Mouse (Mus musculus) left cerebral cortex, postnatal 4 days (tissue): ENCODE measurements around the gene Tekt5. TPM values are rescaled to one million over a fixed set of nuclear protein-coding genes. Genes with fewer than 3 reads are reported as not detected.

Experiments
- DNase-seq: peaks from one replicate; pipeline ENCODE4 v3.0.0-alpha.2; 2022
- intact Hi-C: fragments of 180-260 bp; cut with DNase I; formaldehyde crosslinking; loops from one replicate; pipeline ENCODE4 v1.15.1; 2025
- total RNA-seq, 2 experiments: library from RNA; stranded (reverse); gene quantifications; 2 replicates each; pipeline ENCODE4 v1.2.3; 2021

Gene Tekt5
- total RNA-seq, 2 experiments from 2014 or later: 4.1 to 5.2 TPM

DNA sequence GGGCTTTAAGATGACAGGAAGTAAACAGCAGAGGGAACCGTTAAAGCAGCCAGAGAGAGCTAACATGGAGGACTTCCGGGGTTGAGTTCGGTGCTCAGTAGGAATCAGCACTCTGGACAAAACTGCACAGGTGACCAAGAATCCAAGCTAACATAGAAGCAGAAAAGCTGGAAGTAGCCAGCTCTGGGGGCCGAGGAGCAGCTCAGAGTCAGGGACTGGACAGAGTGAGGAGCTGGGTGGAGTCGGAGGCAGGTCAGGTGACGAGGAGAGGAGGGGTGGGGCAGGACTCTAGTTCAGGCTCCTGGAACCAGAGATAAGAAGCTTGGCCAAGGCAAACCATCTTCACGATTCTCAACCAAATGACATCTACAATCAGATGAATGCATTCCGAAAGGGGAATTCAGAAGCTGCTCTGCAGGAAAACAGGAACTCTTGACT lies 11.2 kb downstream of the Tekt5 start:
- DNase-seq: no peak
- intact Hi-C loops: no loop called here

DNA sequence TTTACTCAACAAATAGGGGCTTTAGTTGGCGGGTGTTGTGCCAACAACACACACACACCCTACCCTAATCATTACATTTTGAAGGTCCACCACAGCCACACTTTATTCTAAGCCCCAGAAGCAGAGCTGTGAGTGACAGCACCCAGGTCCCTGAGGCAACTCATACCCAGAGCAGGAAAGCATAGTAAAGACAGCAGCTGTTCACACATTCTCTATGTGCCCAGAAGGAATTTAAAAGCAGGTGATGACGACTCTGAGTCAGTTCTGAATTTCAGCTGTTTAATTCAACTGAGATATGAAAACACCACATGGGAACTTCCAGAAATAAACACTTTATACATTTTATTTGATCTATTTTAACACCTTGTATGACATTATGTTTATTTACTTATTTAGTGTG lies 15.8 kb downstream of the Tekt5 start:
- DNase-seq: no peak
- intact Hi-C loops: no loop called here

DNA sequence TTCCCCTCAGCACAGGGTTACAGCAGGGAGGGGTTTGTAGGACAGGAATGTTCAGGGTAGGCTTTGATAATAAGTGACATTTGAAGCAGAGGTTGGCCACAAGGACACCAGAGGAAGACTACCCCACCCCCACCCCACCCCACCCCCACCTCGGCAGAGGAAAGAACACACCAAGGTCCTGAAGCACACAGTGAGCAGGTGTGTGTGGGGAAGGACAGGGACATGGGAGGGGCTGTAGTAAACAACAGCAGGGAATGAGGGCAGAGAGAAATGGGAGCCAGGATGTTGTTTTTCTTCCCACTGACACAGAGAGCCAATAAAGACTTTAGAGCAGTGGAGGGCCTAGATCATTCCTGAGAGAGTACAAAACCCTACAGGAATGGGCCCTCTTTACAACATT lies 18.0 kb downstream of the Tekt5 start:
- DNase-seq: no peak
- intact Hi-C loops: no loop called here

DNA sequence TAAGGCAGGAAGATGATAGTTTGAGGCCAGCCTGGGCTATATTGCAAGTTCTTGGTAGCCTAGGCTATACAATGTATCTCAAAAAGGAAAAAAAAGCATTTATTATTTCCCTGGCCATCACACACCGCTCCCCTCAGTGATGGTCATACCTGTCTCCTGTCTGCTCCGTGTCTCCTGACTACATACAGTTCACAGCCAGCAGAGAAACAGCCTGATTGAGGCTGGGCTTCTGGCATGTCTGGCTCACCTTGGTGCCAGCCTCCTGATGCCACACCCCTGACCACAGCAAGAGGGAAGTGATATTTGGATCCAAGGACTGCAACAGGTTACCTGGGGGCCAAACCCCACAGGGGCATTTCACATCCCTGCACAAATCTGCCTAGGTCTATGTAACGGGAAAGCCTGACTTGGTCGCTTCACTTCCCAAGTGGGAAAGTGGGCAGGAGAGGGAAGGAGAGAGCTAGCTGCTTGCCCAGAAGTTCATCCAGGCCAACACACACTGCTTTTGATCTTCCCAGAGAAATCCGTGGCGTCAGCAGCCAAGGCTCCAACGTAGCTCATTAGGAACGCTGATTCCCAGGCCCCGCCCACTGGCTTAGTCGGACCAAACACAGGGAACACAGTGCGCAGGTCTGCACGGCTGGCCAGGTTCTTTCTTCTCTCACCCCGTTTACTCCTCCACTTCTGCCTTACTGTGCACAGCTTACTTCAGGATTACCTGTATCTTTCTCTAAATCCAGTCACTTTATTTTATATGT lies 20.9 kb downstream of the Tekt5 start:
- DNase-seq: peak; percentile 46
- intact Hi-C loops: no loop called here

DNA sequence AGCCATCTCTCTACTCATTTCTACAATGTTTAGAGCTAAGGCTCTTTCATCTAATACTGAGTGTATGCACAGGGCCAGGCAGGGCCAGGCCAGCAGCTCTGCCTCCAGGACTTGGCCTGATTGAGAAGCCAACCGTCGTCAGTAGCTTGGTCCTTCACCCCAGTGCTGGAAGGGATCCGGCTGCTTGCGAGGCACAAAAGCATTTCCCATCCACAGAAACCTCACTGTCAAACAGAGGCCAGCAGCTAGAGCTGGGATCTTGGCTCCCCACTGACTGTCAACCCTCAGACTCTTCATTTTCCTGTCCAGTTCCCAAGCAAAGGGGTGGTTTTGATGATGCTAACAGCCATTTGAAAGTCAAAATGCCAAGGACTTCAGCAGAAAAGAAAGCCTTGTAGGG lies 22.9 kb downstream of the Tekt5 start:
- peak; percentile 36 for DNase-seq
- intact Hi-C loops: no loop called here

DNA sequence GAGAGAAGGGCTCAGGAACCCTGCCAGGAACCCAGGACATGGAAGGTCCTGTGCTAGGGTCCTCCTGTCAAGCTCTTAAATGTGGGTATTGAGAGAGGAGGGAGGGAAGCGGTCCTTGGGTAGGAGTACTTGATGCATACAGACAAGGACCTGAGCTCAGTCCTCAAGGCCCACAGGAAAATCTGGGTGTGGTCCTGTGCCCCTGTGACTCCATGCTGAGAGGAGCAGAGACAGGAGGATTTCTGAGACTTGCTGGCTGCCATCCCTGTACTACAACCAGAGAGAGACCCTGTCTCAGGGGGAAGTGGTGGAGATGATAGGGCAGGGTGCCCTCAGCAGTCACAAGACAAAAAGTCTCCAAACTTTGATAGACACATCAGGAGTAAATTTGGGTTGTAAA lies 25.3 kb downstream of the Tekt5 start:
- intact Hi-C loops: no loop called here
- DNase-seq: peak; percentile 46

DNA sequence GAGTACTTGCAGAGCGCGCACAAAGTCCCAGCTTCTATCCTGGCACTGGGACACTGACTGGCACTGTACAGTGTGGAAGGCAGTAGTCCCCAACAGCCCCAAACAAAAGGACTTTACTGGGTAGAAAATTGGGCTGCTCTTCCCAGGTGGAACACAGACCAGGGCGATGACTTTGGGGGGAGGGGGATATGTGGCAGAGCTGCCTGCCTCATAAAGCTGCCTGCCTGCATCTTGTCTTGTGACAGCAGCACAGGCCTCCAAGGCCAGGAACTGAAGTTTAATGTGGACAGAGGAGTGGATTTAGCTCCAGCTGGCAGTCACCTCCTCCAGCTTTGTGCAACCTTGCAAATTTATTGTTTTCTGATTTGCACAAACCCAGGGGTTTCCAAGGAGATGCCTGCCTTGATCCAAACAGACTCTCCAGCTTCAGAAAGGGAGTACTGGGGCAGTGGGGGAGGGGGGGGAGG lies 25.8 kb downstream of the Tekt5 start:
- DNase-seq: peak; percentile 64
- intact Hi-C loops: no loop called here

DNA sequence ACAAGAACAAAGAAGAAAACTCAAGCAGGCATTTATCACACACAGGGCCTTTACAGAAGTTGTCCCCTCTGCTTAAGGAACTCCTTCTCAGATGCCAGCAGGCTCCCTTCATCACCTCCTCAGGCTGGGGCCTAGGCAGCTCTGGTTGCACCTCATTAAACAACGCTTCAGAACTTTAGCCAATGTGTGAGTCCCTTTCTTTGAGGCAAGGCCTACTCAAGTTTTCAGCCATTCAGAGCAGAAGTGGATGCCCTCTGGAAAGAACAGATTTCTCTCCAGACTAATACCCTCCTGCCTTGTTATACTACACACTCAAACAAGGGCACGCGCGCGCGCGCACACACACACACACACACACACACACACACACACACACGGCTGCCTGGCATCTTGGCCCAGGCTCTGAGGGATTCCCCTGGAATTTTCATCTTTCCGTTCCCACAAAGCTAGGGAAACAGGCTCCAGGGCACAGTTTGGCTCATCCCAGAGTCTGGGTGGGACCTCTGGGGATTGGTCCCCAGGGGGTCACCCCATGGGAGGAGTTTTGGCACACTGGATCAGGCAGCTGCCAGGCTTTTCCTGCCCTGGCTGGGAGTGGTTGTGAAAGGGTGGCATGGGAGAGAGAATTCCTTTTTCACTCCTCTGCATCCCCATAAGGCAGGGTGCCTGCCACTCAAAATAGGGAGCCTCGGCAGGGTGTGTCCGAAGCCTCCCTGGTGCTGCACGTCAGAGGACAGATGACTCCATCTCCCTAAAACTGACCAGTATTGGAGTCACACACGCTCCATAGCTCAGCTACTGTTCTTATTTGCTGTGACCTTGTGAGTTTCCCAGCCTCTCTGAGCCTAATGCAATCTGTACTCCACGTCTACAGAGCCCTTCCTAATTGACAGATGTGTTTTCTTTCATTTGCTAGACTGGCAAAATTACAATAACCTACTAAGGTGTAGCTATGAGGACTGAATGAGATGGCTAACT lies 28.8 kb downstream of the Tekt5 start:
- intact Hi-C loops: no loop called here
- DNase-seq: peak; percentile 64

DNA sequence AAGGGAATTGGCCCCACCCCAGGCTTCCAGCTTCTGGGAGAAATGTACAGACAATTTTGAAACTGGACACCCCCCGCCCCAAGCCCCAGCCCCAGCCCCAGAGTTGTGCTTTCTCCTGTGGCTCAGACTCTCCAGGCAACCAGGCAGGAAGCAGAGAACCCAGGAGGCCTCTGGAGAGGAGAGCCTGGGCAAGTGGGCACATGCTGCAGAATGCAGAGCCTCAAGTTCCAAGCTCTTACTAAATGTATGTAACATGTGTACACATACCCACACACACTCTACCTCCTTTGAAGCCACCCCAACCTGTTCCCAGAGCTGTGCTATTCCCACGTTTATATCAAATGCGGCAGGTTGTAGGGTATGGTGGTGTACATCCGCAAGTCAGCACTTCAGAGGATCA lies 29.5 kb downstream of the Tekt5 start:
- no peak for DNase-seq
- intact Hi-C loops: no loop called here

DNA sequence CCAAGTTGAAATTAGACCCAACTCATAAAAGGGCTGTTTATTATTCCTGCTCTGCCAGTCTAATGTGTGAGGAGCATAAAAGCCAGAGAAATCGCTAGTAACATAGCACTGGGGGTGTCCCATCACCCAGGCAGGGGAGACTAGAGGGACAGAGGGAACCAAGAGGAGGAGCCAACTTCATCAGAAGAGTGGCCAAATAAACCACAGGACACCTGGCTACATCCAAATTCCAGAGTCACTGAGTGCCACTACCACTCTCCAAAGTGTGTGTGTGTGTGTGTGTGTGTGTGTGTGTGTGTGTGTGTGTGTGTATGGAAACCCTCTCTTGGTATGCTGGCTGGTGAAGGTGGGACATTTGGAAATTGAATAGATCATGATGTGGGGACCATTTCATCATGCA lies 32.2 kb downstream of the Tekt5 start:
- intact Hi-C loops: no loop called here

DNA sequence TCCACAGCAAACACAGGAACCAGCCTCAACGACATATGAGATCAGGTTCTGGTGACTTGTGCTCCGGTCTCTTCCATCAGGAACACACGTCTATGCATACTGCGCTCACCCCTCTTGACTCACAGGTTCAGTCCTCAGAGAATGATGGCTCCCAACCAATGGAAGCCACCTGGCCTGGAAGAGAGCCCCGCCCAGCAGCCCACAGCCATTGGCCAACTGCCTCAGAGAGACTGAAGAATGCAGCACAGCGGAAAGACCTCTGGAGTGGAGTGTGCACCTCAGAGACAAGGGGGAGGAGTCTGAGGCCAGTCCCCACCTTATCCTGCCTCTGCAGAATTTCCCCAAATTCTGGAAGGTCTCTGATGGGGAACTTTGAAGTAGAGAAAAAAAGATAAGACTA lies 36.0 kb downstream of the Tekt5 start:
- intact Hi-C loops: no loop called here
- DNase-seq: no peak

More for the DNA sequence above, 32.2 kb downstream of the Tekt5 start:
- DNase-seq: peak; percentile 30

DNA sequence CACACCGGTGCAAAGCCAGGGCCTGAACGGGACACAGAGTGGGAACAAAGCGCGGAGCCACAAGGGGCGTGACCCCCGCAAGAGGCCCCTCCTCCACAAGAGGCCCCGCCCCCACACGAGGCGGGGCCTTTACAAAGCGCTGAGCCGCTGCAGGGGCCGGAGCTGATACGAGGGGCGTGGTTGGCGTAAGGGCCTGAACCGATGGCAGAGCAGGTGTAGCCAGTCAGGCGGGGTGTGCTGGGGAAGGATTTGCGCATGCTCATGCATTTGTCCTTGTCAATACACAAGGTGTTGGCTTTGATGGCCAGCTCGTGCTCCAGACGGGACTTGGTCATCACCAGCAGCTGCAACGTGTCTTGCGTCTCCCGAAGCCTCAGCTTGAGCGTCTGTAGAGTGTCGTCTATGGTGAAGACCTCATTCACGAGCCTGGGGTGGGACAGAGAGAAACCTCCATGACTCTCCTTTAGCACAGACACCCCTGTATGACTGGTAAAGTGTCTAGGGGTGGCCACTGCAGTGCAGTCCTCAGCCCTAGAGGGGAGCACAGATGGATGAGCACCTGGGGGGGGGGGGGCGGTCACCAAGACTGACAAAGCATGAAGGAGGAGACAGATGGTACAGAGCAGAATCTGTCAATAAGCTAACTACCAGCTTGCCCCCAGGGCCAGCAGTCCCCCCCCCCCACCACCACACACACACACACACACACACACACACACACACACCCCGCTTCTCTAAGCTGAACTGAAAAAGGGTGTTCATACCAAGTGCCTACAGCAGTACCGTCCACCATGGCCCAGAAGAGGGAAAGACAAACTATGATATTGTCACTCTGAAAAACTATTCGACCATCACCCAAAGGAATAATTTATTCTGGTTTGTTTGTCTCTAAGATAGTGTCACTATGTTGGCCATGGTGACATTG lies 37.0 kb downstream of the Tekt5 start:
- peak; percentile 65 for DNase-seq
- intact Hi-C loops: no loop called here

DNA sequence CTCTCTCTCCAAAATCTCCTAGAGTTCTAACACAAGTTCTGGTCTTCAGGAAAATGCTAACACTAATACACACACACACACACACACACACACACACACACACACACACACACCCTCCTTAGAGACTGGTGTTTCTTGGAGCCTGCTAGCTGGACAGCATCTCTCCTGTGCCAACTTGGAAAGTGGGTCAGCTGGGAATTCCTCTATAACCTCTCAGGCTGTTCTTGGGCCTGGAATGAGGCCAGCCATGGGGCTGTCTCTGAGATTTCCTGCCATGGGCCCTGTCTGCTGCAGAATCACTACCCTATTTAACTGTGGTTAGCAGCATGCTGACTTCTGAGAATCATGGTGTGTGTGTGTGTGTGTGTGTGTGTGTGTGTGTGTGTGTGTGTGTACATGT lies 40.3 kb downstream of the Tekt5 start:
- DNase-seq: peak; percentile 77
- intact Hi-C loops: no loop called here

DNA sequence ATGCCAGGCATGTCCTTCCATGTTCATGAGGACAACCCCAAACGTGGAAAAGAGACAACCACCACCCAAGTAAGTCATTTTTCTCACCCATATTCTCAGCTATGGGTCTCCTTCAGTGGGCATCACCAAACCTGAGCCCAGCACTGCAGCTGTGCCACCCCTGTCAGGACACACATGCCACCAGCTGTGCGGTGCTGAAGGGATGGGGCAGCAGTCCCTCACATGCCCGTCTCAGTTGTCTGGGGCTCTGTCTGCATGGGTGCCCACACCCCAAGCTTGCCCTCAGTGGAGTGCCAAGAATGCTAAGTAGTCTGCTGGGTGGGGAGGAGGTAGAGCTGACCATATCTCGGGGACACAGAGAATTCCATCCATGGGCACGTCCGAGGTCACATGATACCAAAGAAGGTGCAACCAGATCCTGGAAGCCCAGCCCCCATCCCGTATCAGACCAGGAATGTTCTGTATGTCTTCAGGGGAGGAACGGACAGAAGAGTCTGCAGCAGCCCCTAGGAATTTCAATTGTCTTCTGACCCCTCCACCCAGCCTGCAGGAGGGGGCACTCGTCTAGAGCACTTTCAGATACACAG lies 44.1 kb downstream of the Tekt5 start:
- DNase-seq: no peak
- intact Hi-C loops: no loop called here

DNA sequence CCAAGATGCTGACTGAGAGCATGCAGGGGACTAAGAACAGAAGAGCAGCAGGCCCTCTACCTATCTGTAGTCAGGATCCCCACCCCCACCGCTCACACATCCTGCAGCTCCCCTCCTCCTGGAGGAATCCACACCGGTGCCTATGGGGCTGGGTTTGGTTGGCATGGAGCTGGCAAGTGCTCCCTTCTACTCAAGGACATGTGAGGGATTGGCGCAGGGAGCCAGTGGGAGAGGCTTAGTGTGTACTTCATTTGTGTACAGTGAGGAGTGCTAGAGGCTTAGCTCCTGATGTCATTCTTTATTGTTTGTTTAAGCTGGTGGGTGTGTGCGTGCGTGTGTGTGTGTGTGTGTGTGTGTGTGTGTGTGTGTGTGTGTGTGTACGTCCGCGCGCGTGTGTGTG lies 45.4 kb downstream of the Tekt5 start:
- DNase-seq: no peak
- intact Hi-C loops: no loop called here

DNA sequence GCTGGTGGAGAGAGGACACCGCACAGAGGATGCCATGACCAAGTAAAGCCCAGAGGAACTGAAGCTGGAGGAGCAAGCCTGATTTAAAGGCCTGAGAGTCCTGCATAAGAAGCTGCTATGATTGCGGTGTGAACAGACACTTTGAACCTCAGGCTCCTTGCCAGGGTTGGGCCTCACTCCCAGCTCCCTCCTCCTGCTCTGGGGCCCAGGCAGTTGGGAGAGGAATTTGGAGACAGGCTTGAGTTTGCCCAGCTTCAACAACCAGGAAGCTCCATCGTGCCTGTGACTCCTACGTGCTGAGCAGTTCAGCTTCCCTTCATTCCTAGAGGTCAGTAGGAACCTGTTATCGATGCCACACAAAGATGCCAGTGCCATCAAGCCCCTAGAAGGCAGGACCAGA lies 45.9 kb downstream of the Tekt5 start:
- peak; percentile 37 for DNase-seq
- intact Hi-C loops: no loop called here

DNA sequence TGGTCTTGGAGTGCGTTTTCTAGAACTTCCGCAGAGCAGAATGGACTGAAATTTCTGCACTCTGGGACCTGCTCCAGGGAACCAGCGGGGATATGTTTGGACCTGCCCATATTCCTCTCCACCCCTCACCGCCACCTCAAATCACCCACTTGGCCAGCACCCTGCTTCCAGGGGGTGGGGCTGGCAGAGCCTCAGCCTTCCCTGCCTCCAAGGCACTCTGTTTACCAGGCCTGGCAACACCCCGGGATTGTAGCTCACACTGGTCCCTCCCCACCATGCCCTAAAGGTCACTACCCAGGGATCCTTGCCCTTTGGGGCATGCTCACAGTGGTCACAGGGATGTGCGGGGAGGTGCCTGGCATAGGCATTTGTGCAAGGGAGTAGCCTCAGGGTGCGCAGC lies 47.7 kb downstream of the Tekt5 start:
- peak; percentile 18 for DNase-seq
- intact Hi-C loops: no loop called here

DNA sequence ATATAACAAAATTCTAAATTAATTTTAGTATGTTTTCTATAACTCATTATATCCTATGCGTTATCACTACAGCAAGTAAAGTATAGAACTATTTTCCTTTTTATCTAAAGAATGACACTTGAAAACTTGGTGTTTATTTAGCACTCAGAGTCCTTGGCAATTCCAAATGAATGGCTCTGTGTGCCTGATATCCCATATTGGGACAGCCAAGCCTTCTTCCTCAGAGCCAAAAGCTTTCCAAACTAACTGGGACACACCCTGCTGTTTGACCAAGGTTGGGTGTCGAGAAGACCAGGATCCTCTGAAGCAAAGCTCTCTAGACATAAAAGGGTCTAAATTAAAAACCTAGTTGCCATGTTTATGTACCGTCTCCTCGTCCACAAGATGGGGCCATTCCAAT lies 54.2 kb downstream of the Tekt5 start:
- intact Hi-C loops: no loop called here
- DNase-seq: no peak

DNA sequence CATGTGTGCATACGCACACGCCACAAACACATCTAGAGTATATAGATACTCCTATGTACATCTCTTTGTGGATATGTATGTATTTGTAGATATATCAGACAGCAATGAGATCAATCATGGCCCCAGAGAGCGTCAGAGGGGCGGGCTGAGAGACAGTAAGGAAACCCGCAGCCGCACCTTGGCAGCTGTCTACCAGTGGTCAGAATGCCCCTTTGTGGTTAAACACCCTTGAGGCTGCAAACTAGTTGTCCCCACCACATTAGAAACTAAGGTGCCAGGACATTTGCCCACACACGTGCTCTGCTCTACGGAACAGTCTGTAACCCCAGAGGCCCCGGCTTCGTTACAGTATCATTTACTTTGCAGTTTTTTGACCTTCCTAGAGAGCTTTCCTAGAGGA lies 55.4 kb downstream of the Tekt5 start:
- DNase-seq: no peak
- intact Hi-C loops: no loop called here

DNA sequence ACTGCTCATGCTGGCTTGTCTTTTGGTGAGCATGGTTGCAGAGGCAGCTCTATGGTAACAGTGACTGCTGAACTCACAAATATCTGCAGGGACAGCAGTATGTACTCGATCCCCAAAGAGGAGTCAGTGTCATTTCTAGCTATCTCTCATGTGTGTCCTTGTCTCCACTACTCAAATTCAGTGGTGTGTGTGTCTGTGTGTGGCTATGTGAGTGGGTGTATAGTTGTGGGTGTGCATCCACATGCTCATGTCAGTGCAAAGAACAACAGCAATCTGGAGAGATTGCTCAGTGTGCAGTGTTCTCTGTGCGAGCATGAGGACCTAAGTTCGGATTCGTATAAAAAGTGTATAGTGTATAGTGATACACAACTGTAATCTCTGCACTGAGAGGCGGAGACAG lies 56.7 kb downstream of the Tekt5 start:
- DNase-seq: no peak
- intact Hi-C loops: no loop called here
